Mouse (Mus musculus): ENCODE data around the gene Gm17949. TPM values are rescaled to one million over a fixed set of nuclear protein-coding genes. Genes with fewer than 3 reads are reported as not detected.
A peak's percentile ranks its signal among the peaks of the same experiment; 100 is the strongest.
"Not testable (repeated sequence)": the region's sequence is repeated elsewhere in the genome, so short reads cannot be mapped to it uniquely, and the experiment has no call there.

The Gm17949 gene
- polyA plus RNA-seq, 2 experiments: 0.05 to 0.26 TPM

GRCm38 (mm10) chr17:57047406-57047805 is 36.1 kb downstream of the Gm17949 start:
- Histone ChIP-seq H3K9ac (ENCODE audit: low read depth, low read length, severe bottlenecking) (no peak overlapping the region), H3K4me1 (ENCODE audit: control insufficient read depth, insufficient read depth, low read length) (no peaks in the 10 kb centered on the region), H3K4me2 (replicated peaks; ENCODE audit: low read depth, low read length, severe bottlenecking) (no peak overlapping the region), H3K4me3 (replicated peaks; ENCODE audit: low read length) (no peak overlapping the region), H3K36me3 (ENCODE audit: control insufficient read depth, insufficient read depth, low read length) (no peaks in the 10 kb centered on the region; the same call in none of the 2 replicates), H3K9me3 (ENCODE audit: control insufficient read depth, low read length) (no peaks in the 10 kb centered on the region), H3K27me3 (ENCODE audit: control insufficient read depth, insufficient read depth, low read length) (no peaks in the 10 kb centered on the region), H3K27ac (replicated peaks; ENCODE audit: low read depth, low read length) (no peak overlapping the region)
- TF ChIP-seq POLR2A (IDR thresholded peaks at IDR 0.05; ENCODE audit: borderline replicate concordance, extremely low read depth, insufficient read depth, insufficient read length): no peak
- ATAC-seq (ENCODE audit: low FRiP score, low read depth): no peak
- WGBS: 27% methylated on average over 5 of the region's 5 CpGs
- no peak for DNase-seq (ENCODE audit: low spot score)

DNA sequence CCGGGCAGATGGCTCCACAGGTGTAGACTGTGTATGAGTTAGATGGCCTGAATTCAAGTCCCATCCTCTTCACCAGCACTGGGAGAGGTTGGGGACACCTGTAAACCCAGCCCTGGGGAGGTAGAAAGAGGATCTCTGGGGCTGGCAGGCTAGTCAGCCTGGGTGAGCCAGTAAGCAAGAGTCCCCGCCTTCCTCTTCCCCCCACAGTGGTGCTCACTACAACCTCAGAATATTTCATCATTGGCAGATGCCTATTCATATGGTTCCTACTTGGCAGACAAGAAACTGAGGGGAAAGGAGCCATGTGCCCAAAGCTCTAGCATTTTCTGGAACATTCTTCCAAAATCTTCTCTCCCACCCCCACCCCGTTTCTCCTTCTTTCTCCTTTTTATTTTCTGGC is 37.5 kb downstream of the Gm17949 start:
- TF ChIP-seq POLR2A (IDR thresholded peaks at IDR 0.05; ENCODE audit: borderline replicate concordance, extremely low read depth, insufficient read depth, insufficient read length): no peak
- Histone ChIP-seq H3K4me3 (replicated peaks; ENCODE audit: low read length) (no peak overlapping the region), H3K9ac (ENCODE audit: low read depth, low read length, severe bottlenecking) (no peak overlapping the region), H3K27ac (replicated peaks; ENCODE audit: low read depth, low read length) (no peak overlapping the region), H3K4me1 (ENCODE audit: control insufficient read depth, insufficient read depth, low read length) (no peaks in the 10 kb centered on the region), H3K9me3 (ENCODE audit: control insufficient read depth, low read length) (no peaks in the 10 kb centered on the region), H3K27me3 (ENCODE audit: control insufficient read depth, insufficient read depth, low read length) (no peaks in the 10 kb centered on the region), H3K4me2 (replicated peaks; ENCODE audit: low read depth, low read length, severe bottlenecking) (no peak overlapping the region), H3K36me3 (ENCODE audit: control insufficient read depth, insufficient read depth, low read length) (peaks cover 9% of the 10 kb centered on the region)
- WGBS: 100% methylated on average over 3 of the region's 3 CpGs
- ATAC-seq (ENCODE audit: low FRiP score, low read depth) (no peak), DNase-seq (ENCODE audit: low spot score) (no peak)

DNA sequence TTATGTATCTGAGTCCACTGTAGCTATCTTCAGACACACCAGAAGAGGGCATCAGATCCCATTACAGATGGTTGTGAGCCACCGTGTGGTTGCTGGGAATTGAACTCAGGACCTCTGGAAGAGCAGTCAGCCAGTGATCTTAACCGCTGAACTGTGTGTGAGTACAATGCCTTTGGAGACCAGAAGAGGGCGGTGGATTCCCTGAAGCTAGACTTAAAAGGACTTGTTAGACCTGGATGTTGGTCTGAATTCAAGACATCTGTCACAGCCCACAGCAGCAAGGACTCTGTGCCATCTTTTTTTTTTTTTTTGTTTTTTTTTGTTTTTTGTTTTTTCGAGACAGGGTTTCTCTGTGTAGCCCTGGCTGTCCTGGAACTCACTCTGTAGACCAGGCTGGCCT is 40.4 kb downstream of the Gm17949 start:
- not testable (repeated sequence) for H3K36me3 ChIP-seq (ENCODE audit: control insufficient read depth, insufficient read depth, low read length); H3K4me1 ChIP-seq (ENCODE audit: control insufficient read depth, insufficient read depth, low read length); H3K27ac ChIP-seq (replicated peaks; ENCODE audit: low read depth, low read length); H3K4me3 ChIP-seq (replicated peaks; ENCODE audit: low read length); H3K4me2 ChIP-seq (replicated peaks; ENCODE audit: low read depth, low read length, severe bottlenecking); DNase-seq (ENCODE audit: low spot score); H3K27me3 ChIP-seq (ENCODE audit: control insufficient read depth, insufficient read depth, low read length); H3K9ac ChIP-seq (ENCODE audit: low read depth, low read length, severe bottlenecking); H3K9me3 ChIP-seq (ENCODE audit: control insufficient read depth, low read length); ATAC-seq (ENCODE audit: low FRiP score, low read depth)
- 88% methylated on average over 3 of the region's 4 CpGs for WGBS

DNA sequence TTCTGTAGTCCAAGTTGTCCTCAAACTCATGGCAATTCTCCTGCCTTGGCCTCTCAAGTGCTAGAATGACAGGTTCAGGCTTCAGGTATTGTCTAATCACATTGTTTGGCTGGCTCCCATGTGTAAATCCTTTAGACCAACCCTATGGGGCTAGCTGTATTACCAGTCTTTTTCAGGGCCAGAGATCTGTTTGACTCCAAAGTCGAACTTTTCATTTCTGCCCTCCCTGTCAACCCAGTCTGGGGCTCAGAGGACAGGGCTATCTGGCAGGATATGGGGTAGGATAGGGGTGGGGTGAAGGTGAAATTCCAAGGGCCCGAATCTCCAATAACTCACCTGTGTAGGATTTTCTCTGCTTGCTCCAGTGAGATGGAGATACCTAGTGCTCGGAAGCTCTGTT is 45.0 kb downstream of the Gm17949 start:
- H3K9me3 ChIP-seq (ENCODE audit: control insufficient read depth, low read length): no peaks in the 10 kb centered on the region
- no peak overlapping the region for H3K27ac ChIP-seq (replicated peaks; ENCODE audit: low read depth, low read length)
- DNase-seq (ENCODE audit: low spot score): no peak
- H3K4me3 ChIP-seq (replicated peaks; ENCODE audit: low read length): no peak overlapping the region
- 0 out of 2 replicates have a peak, but pooled peaks cover 9% of the 10 kb centered on the region for H3K36me3 ChIP-seq (ENCODE audit: control insufficient read depth, insufficient read depth, low read length)
- H3K9ac ChIP-seq (ENCODE audit: low read depth, low read length, severe bottlenecking): no peak overlapping the region
- 0 out of 2 replicates have a peak, but pooled peaks cover 7% of the 10 kb centered on the region for H3K4me1 ChIP-seq (ENCODE audit: control insufficient read depth, insufficient read depth, low read length)
- H3K27me3 ChIP-seq (ENCODE audit: control insufficient read depth, insufficient read depth, low read length): peaks cover 4% of the 10 kb centered on the region
- TF ChIP-seq POLR2A (IDR thresholded peaks at IDR 0.05; ENCODE audit: borderline replicate concordance, extremely low read depth, insufficient read depth, insufficient read length): no peak
- 90% methylated on average over 3 of the region's 3 CpGs for WGBS
- no peak for ATAC-seq (ENCODE audit: low FRiP score, low read depth)
- H3K4me2 ChIP-seq (replicated peaks; ENCODE audit: low read depth, low read length, severe bottlenecking): no peak overlapping the region

- no peak within 1 kb of the TSS for H3K27ac ChIP-seq (replicated peaks; ENCODE audit: low read depth, low read length)
- H3K27me3 ChIP-seq (ENCODE audit: control insufficient read depth, insufficient read depth, low read length): peaks cover 27% of the 10 kb centered on the region
- H3K9ac ChIP-seq (ENCODE audit: low read depth, low read length, severe bottlenecking): peak within 1 kb of the TSS; percentile 70
- peak within 1 kb of the TSS; percentile 77 for H3K4me3 ChIP-seq (replicated peaks; ENCODE audit: low read length)
- no peak for DNase-seq (ENCODE audit: low spot score)
- no peaks in the 10 kb centered on the region for H3K36me3 ChIP-seq (ENCODE audit: control insufficient read depth, insufficient read depth, low read length)
- H3K9me3 ChIP-seq (ENCODE audit: control insufficient read depth, low read length): no peaks in the 10 kb centered on the region
- 2% methylated on average over 3 of the region's 22 CpGs for WGBS
- TF ChIP-seq POLR2A (IDR thresholded peaks at IDR 0.05; ENCODE audit: borderline replicate concordance, extremely low read depth, insufficient read depth, insufficient read length): no peak
- ATAC-seq (ENCODE audit: low FRiP score, low read depth): no peak
- H3K4me2 ChIP-seq (replicated peaks; ENCODE audit: low read depth, low read length, severe bottlenecking): peak within 1 kb of the TSS; percentile 83
- 0 out of 2 replicates have a peak, but pooled peaks cover 10% of the 10 kb centered on the region for H3K4me1 ChIP-seq (ENCODE audit: control insufficient read depth, insufficient read depth, low read length)
Observed at GRCm38 (mm10) chr17:57058891-57059485, 47.7 kb downstream of the Gm17949 start, which contains the start of gene Crb3. Gene Crb3, plus strand, starts transcription at chr17:57059105.

Data from limb, embryonic 14.5 days (tissue).